In genomic region chr8:84106216-84107040, GRCm38 (mm10) we compare ENCODE assay signal across 26 mouse cellular contexts. TPM values are rescaled to one million over a fixed set of nuclear protein-coding genes. Genes with fewer than 3 reads are reported as not detected.
DNase-seq lines count a peak whose midpoint lies in the region; ATAC-seq and TF ChIP-seq lines count a peak whose summit lies in the region.
"Had no signal": no experiment of that assay in that cellular context is flagged by ENCODE, and none has a peak within 500 bp of the region (broad histone marks: within the 10 kb centered on the region; RNA-seq: fewer than 3 reads in every experiment).

No protein-coding gene starts in this region.

- no peak for TF ChIP-seq CTCF in hindbrain, postnatal 0 days (IDR thresholded peaks at IDR 0.05; ENCODE audit: low read depth)

- no peak overlapping the region for H3K4me3 ChIP-seq in limb, embryonic 10.5 days
- no peak overlapping the region for H3K4me3 ChIP-seq in hindbrain, postnatal 0 days (ENCODE audit: low read length)
- H3K4me3 ChIP-seq: embryonic facial prominence, embryonic 13.5 days; erythroblast, embryonic 14.5 days; forebrain, embryonic 12.5 days; forebrain, embryonic 15.5 days; heart, adult 2 months; heart, embryonic 10.5 days; hindbrain, embryonic 12.5 days; hindbrain, embryonic 15.5 days; intestine, embryonic 15.5 days had no signal

- H3K4me1 ChIP-seq in limb, embryonic 10.5 days: peaks cover 29% of the 10 kb centered on the region
- H3K4me1 ChIP-seq in hindbrain, postnatal 0 days (ENCODE audit: insufficient read depth, low read length): peaks cover 14% of the 10 kb centered on the region; the same call in 1 of the 2 replicates

- peak; percentile 78 for DNase-seq in CD4-positive helper T cell, adult 2 months (ENCODE audit: low read depth, low spot score)
- DNase-seq in CD4-positive, CD25-positive, alpha-beta regulatory T cell, adult 2 months (ENCODE audit: low read depth, low spot score): peak; percentile 57
- no peak for DNase-seq in limb, embryonic 10.5 days (ENCODE audit: low spot score)
- no peak for DNase-seq in hindbrain, postnatal 0 days (ENCODE audit: low spot score)
- no peak for DNase-seq in right cerebral cortex, postnatal 25 days
- no peak for DNase-seq in embryo, embryonic 10 days (ENCODE audit: low spot score)
- no peak for DNase-seq in frontal cortex, adult 2 months (ENCODE audit: extremely low spot score in 1 of 2, low spot score in 1 of 2)
- DNase-seq: adrenal gland, postnatal 10 days; adrenal gland, postnatal 36 days; cerebellum, adult 9-10 months; cerebellum, postnatal 14 days; gastrocnemius, postnatal 10 days; gastrocnemius, postnatal 36 days; heart, adult 2 months had no signal

- no peaks in the 10 kb centered on the region for H3K27me3 ChIP-seq in limb, embryonic 10.5 days (ENCODE audit: low read depth, poor library complexity, severe bottlenecking)
- H3K27me3 ChIP-seq in hindbrain, postnatal 0 days (ENCODE audit: insufficient read depth, low read length): no peaks in the 10 kb centered on the region
- H3K27me3 ChIP-seq: embryonic facial prominence, embryonic 13.5 days; forebrain, embryonic 12.5 days; forebrain, embryonic 15.5 days; hindbrain, embryonic 12.5 days; hindbrain, embryonic 15.5 days; intestine, embryonic 15.5 days had no signal

- no peaks in the 10 kb centered on the region for H3K9me3 ChIP-seq in limb, embryonic 10.5 days (replicated peaks)
- H3K9me3 ChIP-seq in hindbrain, postnatal 0 days (ENCODE audit: low read length): no peaks in the 10 kb centered on the region
- H3K9me3 ChIP-seq: embryonic facial prominence, embryonic 10.5 days; embryonic facial prominence, embryonic 13.5 days; forebrain, embryonic 15.5 days; heart, embryonic 10.5 days; hindbrain, embryonic 15.5 days; intestine, embryonic 15.5 days had no signal

- peak; percentile 24 for ATAC-seq in activated CD4-positive, CD25-positive, alpha-beta regulatory T cell, adult 4 months
- no peak for ATAC-seq in hindbrain, postnatal 0 days
- ATAC-seq: forebrain, embryonic 15.5 days; intestine, embryonic 15.5 days had no signal

- 93% methylated on average over 6 of the region's 6 CpGs for WGBS in limb, embryonic 10.5 days
- 99% methylated on average over 6 of the region's 6 CpGs for WGBS in hindbrain, postnatal 0 days

- no peak overlapping the region for H3K9ac ChIP-seq in hindbrain, postnatal 0 days (replicated peaks; ENCODE audit: low read length)
- H3K9ac ChIP-seq: embryonic facial prominence, embryonic 13.5 days; forebrain, embryonic 12.5 days; forebrain, embryonic 15.5 days; hindbrain, embryonic 12.5 days; intestine, embryonic 15.5 days had no signal

- peaks cover 18% of the 10 kb centered on the region for H3K36me3 ChIP-seq in limb, embryonic 10.5 days
- H3K36me3 ChIP-seq in hindbrain, postnatal 0 days (ENCODE audit: insufficient read depth, low read length): no peaks in the 10 kb centered on the region; the same call in 1 of the 2 replicates
- H3K36me3 ChIP-seq: hindbrain, embryonic 15.5 days had no signal

- no peak overlapping the region for H3K4me2 ChIP-seq in hindbrain, postnatal 0 days (ENCODE audit: low read depth, low read length)
- H3K4me2 ChIP-seq: embryonic facial prominence, embryonic 13.5 days; hindbrain, embryonic 12.5 days; intestine, embryonic 15.5 days had no signal

- H3K27ac ChIP-seq in limb, embryonic 10.5 days: 0 out of 2 replicates have a peak overlapping the region, but pooled peaks have one; percentile 99
- H3K27ac ChIP-seq in hindbrain, postnatal 0 days: no peak overlapping the region
- H3K27ac ChIP-seq: embryonic facial prominence, embryonic 13.5 days; forebrain, embryonic 12.5 days; heart, adult 2 months; heart, embryonic 10.5 days; intestine, embryonic 15.5 days had no signal

RNA-seq across cellular contexts. Expression of gene Dcaf15, which starts 1.9 kb away (rescaled TPM):
- 10 to 100 TPM; 13.9 to 15.9 TPM for polyA plus RNA-seq in activated CD4-positive, CD25-positive, alpha-beta regulatory T cell, adult 4 months (2017; shearing (Covaris generic))
- 20.2 and 20.8 TPM in 2 replicates for polyA plus RNA-seq in limb, embryonic 10.5 days (2016; fragmentation: Nextera tagmentation; extraction: Ambion mirVana)
- total RNA-seq in hindbrain, postnatal 0 days (2014; rRNA removed): 77.0 and 77.6 TPM in 2 replicates
- polyA plus RNA-seq in hindbrain, postnatal 0 days (2015; fragmentation: Nextera tagmentation; extraction: Ambion mirVana): 18.4 and 18.5 TPM in 2 replicates
- 32.9 and 40.8 TPM in 2 replicates for polyA plus RNA-seq in frontal cortex, adult 2 months (2012; rRNA removed)

RNA-seq across cellular contexts. Expression of gene Podnl1, which starts 19.4 kb away (rescaled TPM):
- polyA plus RNA-seq in activated CD4-positive, CD25-positive, alpha-beta regulatory T cell, adult 4 months (2017; shearing (Covaris generic)): 1 to 10 TPM; 8.2 to 9.0 TPM
- 0.29 TPM in 1 of 2 replicates, not detected in the other for polyA plus RNA-seq in limb, embryonic 10.5 days (2016; fragmentation: Nextera tagmentation; extraction: Ambion mirVana)
- total RNA-seq in hindbrain, postnatal 0 days (2014; rRNA removed): 0.72 TPM in 1 of 2 replicates, not detected in the other
- polyA plus RNA-seq in hindbrain, postnatal 0 days (2015; fragmentation: Nextera tagmentation; extraction: Ambion mirVana): 0.41 and 0.68 TPM in 2 replicates
- 0.04 and 0.08 TPM in 2 replicates for polyA plus RNA-seq in frontal cortex, adult 2 months (2012; rRNA removed)
- total RNA-seq: gastrocnemius, adult 18-20 months; gastrocnemius, postnatal 36 days; heart, adult 2 months; heart, postnatal 25 days had no signal
- polyA plus RNA-seq: erythroblast, embryonic 14.5 days had no signal

RNA-seq across cellular contexts. Expression of gene Rfx1, which starts 39.8 kb away (rescaled TPM):
- 10 to 100 TPM; 11.9 to 12.6 TPM for polyA plus RNA-seq in activated CD4-positive, CD25-positive, alpha-beta regulatory T cell, adult 4 months (2017; shearing (Covaris generic))
- 9.5 and 11.3 TPM in 2 replicates for polyA plus RNA-seq in limb, embryonic 10.5 days (2016; fragmentation: Nextera tagmentation; extraction: Ambion mirVana)
- 29.0 and 30.0 TPM in 2 replicates for total RNA-seq in hindbrain, postnatal 0 days (2014; rRNA removed)
- 6.0 and 6.2 TPM in 2 replicates for polyA plus RNA-seq in hindbrain, postnatal 0 days (2015; fragmentation: Nextera tagmentation; extraction: Ambion mirVana)
- polyA plus RNA-seq in frontal cortex, adult 2 months (2012; rRNA removed): 36.6 and 37.9 TPM in 2 replicates

RNA-seq across cellular contexts. Expression of gene Cc2d1a, which starts 41.3 kb away (rescaled TPM):
- 10 to 100 TPM; 14.9 to 16.0 TPM for polyA plus RNA-seq in activated CD4-positive, CD25-positive, alpha-beta regulatory T cell, adult 4 months (2017; shearing (Covaris generic))
- polyA plus RNA-seq in limb, embryonic 10.5 days (2016; fragmentation: Nextera tagmentation; extraction: Ambion mirVana): 22.6 and 24.8 TPM in 2 replicates
- 66.2 and 75.1 TPM in 2 replicates for total RNA-seq in hindbrain, postnatal 0 days (2014; rRNA removed)
- polyA plus RNA-seq in hindbrain, postnatal 0 days (2015; fragmentation: Nextera tagmentation; extraction: Ambion mirVana): 47.1 and 49.6 TPM in 2 replicates
- polyA plus RNA-seq in frontal cortex, adult 2 months (2012; rRNA removed): 38.4 and 40.2 TPM in 2 replicates

RNA-seq across cellular contexts. Expression of gene 4930432K21Rik, which starts 41.4 kb away (rescaled TPM):
- polyA plus RNA-seq in activated CD4-positive, CD25-positive, alpha-beta regulatory T cell, adult 4 months (2017; shearing (Covaris generic)): 1 to 10 TPM in 1 of 2 experiments, under 1 TPM in 1; 0.40 to 1.2 TPM
- polyA plus RNA-seq in limb, embryonic 10.5 days (2016; fragmentation: Nextera tagmentation; extraction: Ambion mirVana): 1.5 and 2.3 TPM in 2 replicates
- total RNA-seq in hindbrain, postnatal 0 days (2014; rRNA removed): 3.3 and 5.9 TPM in 2 replicates
- 2.7 and 3.0 TPM in 2 replicates for polyA plus RNA-seq in hindbrain, postnatal 0 days (2015; fragmentation: Nextera tagmentation; extraction: Ambion mirVana)
- polyA plus RNA-seq in frontal cortex, adult 2 months (2012; rRNA removed): 2.6 and 2.9 TPM in 2 replicates
- polyA plus RNA-seq: erythroblast, embryonic 14.5 days had no signal

Comparison
In these comparisons a context has a peak if more than half of its experiments do, and no peak if none do; other contexts are left out.
1. DNase-seq: peak in CD4-positive helper T cell, adult 2 months (single experiment) and CD4-positive, CD25-positive, alpha-beta regulatory T cell, adult 2 months (single experiment); none in limb, embryonic 10.5 days (single experiment), hindbrain, postnatal 0 days (single experiment), right cerebral cortex, postnatal 25 days (single experiment), embryo, embryonic 10 days (single experiment) and frontal cortex, adult 2 months (0 of 2).